Mouse (Mus musculus): Measurements from ENCODE around the gene Gdf1. TPM values are rescaled to one million over a fixed set of nuclear protein-coding genes. Genes with fewer than 3 reads are reported as not detected.

The Gdf1 gene
- polyA plus RNA-seq, 1 experiment from 2014 or later: 4.2 TPM

Other genes with a start within 250 kb of the Gdf1 start
- gene Hapln4, start 246.4 kb upstream of the Gdf1 start, polyA plus RNA-seq (2014; fragmentation: Nextera tagmentation; extraction: Ambion mirVana): 0.19 and 0.28 TPM in 2 replicates
- 75.4 and 94.1 TPM in 2 replicates for gene Ncan, start 208.9 kb upstream of the Gdf1 start, polyA plus RNA-seq (2014; fragmentation: Nextera tagmentation; extraction: Ambion mirVana)
- 41.4 and 46.0 TPM in 2 replicates for gene Nr2c2ap, start 198.5 kb upstream of the Gdf1 start, polyA plus RNA-seq (2014; fragmentation: Nextera tagmentation; extraction: Ambion mirVana)
- 8.7 and 9.2 TPM in 2 replicates for gene Rfxank, start 190.7 kb upstream of the Gdf1 start, polyA plus RNA-seq (2014; fragmentation: Nextera tagmentation; extraction: Ambion mirVana)
- gene Borcs8, start 190.3 kb upstream of the Gdf1 start, polyA plus RNA-seq (2014; fragmentation: Nextera tagmentation; extraction: Ambion mirVana): 66.2 and 76.7 TPM in 2 replicates
- 0.30 and 0.77 TPM in 2 replicates for gene Mef2b, start 190.1 kb upstream of the Gdf1 start, polyA plus RNA-seq (2014; fragmentation: Nextera tagmentation; extraction: Ambion mirVana)
- 36.7 and 40.8 TPM in 2 replicates for gene Tmem161a, start 157.5 kb upstream of the Gdf1 start, polyA plus RNA-seq (2014; fragmentation: Nextera tagmentation; extraction: Ambion mirVana)
- 2.3 and 3.3 TPM in 2 replicates for gene Slc25a42, start 117.5 kb upstream of the Gdf1 start, polyA plus RNA-seq (2014; fragmentation: Nextera tagmentation; extraction: Ambion mirVana)
- 55.6 and 71.5 TPM in 2 replicates for gene Sugp2, start 95.6 kb upstream of the Gdf1 start, polyA plus RNA-seq (2014; fragmentation: Nextera tagmentation; extraction: Ambion mirVana)
- 79.2 and 96.7 TPM in 2 replicates for gene Armc6, start 95.4 kb upstream of the Gdf1 start, polyA plus RNA-seq (2014; fragmentation: Nextera tagmentation; extraction: Ambion mirVana)
- 31.5 and 42.8 TPM in 2 replicates for gene Homer3, start 47.0 kb upstream of the Gdf1 start, polyA plus RNA-seq (2014; fragmentation: Nextera tagmentation; extraction: Ambion mirVana)
- gene Ddx49, start 27.3 kb upstream of the Gdf1 start, polyA plus RNA-seq (2014; fragmentation: Nextera tagmentation; extraction: Ambion mirVana): 51.5 and 52.3 TPM in 2 replicates
- 305 and 332 TPM in 2 replicates for gene Cope, start 27.3 kb upstream of the Gdf1 start, polyA plus RNA-seq (2014; fragmentation: Nextera tagmentation; extraction: Ambion mirVana)
- 20.8 and 27.6 TPM in 2 replicates for gene Cers1, start 14.0 kb upstream of the Gdf1 start, polyA plus RNA-seq (2014; fragmentation: Nextera tagmentation; extraction: Ambion mirVana)
- 11.8 and 14.0 TPM in 2 replicates for gene Upf1, start 23.5 kb downstream of the Gdf1 start, polyA plus RNA-seq (2014; fragmentation: Nextera tagmentation; extraction: Ambion mirVana)
- 0.48 TPM in 1 of 2 replicates, not detected in the other for gene Comp, start 43.7 kb downstream of the Gdf1 start, polyA plus RNA-seq (2014; fragmentation: Nextera tagmentation; extraction: Ambion mirVana)
- gene Crtc1, start 109.8 kb downstream of the Gdf1 start, polyA plus RNA-seq (2014; fragmentation: Nextera tagmentation; extraction: Ambion mirVana): 23.9 and 30.7 TPM in 2 replicates
- 19.3 and 19.6 TPM in 2 replicates for gene Klhl26, start 147.2 kb downstream of the Gdf1 start, polyA plus RNA-seq (2014; fragmentation: Nextera tagmentation; extraction: Ambion mirVana)
- gene Tmem59l, start 157.5 kb downstream of the Gdf1 start, polyA plus RNA-seq (2014; fragmentation: Nextera tagmentation; extraction: Ambion mirVana): 84.4 and 87.4 TPM in 2 replicates
- gene Crlf1, start 163.3 kb downstream of the Gdf1 start, polyA plus RNA-seq (2014; fragmentation: Nextera tagmentation; extraction: Ambion mirVana): 1.7 and 3.2 TPM in 2 replicates
- 174 and 199 TPM in 2 replicates for gene Rex1bd, start 176.9 kb downstream of the Gdf1 start, polyA plus RNA-seq (2014; fragmentation: Nextera tagmentation; extraction: Ambion mirVana)
- gene Uba52, start 181.0 kb downstream of the Gdf1 start, polyA plus RNA-seq (2014; fragmentation: Nextera tagmentation; extraction: Ambion mirVana): 709 and 911 TPM in 2 replicates
- gene Fkbp8, start 197.9 kb downstream of the Gdf1 start, polyA plus RNA-seq (2014; fragmentation: Nextera tagmentation; extraction: Ambion mirVana): 363 and 380 TPM in 2 replicates
- gene Kxd1, start 198.1 kb downstream of the Gdf1 start, polyA plus RNA-seq (2014; fragmentation: Nextera tagmentation; extraction: Ambion mirVana): 49.1 and 57.9 TPM in 2 replicates
- gene Ell, start 209.6 kb downstream of the Gdf1 start, polyA plus RNA-seq (2014; fragmentation: Nextera tagmentation; extraction: Ambion mirVana): 15.1 TPM in 2 replicates

All from forebrain, embryonic 14.5 days (tissue).